Mouse (Mus musculus): ENCODE data around the gene Pstpip1. TPM values are rescaled to one million over a fixed set of nuclear protein-coding genes. Genes with fewer than 3 reads are reported as not detected.
A peak's percentile ranks its signal among the peaks of the same experiment; 100 is the strongest.

Gene Pstpip1
- polyA plus RNA-seq, 1 experiment, result 7.5 TPM

DNA sequence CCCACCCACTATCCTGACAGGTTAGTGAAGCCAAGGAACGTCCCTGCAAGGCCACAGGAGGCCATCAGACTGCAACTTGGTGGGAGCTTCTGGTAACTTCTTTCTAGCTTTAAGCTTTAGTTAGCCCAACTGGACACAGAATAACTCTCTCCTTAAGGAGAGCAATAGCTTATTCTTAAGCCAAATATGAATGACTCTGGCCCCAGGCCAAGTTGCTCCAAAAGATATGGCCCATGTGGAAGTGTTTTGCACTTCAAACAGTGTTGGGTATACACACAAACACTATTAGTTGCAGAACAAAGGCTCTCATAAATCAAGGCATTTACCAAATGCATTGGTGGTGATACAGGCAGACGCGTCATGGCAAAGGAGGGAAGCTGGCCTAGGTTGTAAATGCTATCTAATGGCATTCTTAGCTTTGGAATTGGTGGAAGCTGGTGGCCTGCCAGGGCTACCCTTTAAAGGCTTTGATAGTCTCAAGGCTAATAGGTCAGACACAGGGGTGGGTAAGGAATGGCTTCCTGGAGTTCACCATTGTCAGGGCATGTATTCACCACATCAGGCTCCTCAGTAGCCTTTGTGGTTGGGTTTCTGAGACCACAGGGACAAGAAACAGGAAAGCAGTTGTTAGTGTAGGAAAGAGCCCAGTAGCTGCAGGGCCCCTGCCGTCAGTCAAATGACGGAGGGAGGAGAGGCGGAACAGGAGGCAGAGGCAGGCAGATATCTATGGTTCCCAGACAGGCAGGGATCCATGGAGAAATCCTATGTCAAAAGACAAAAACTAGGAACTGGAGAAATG lies 16.7 kb downstream of the Pstpip1 start:
- Histone ChIP-seq H3K4me3 (ENCODE audit: low read depth, low read length) (no peak overlapping the region), H3K27me3 (ENCODE audit: control insufficient read depth, insufficient read depth, low read length) (no peaks in the 10 kb centered on the region), H3K27ac (ENCODE audit: insufficient read depth, low read depth, low read length) (no peak overlapping the region), H3K4me1 (ENCODE audit: control insufficient read depth, insufficient read depth, insufficient read length, low read length) (peaks cover 5% of the 10 kb centered on the region), H3K36me3 (ENCODE audit: control insufficient read depth, insufficient read depth, low read length) (no peaks in the 10 kb centered on the region)
- WGBS, result 60% methylated on average over 6 of the region's 6 CpGs
- no peak for TF ChIP-seq CTCF (IDR thresholded peaks at IDR 0.05; ENCODE audit: extremely low read depth, insufficient read length, insufficient replicate concordance, low read depth, low read length)
- TF ChIP-seq POLR2A (IDR thresholded peaks at IDR 0.05; ENCODE audit: low read depth, low read length), result no peak

DNA sequence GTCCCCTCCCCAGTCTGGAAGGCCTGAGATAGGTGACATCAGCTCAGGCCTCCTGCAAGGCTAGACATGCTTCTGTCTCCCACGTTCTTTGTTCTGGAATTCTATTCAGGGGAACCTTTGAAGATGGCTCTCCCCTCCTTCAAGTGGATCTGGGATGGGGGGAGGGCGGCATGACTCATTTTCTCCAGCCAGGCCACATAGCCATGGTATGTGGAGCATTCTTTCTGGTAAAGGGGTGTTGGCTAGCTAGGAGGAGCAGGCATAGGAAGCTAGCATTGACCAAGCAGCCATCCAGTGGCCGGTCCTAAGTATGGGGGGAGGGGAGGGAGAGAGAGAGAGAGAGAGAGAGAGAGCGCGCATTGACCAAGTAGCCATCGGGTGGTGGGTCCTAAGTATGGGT lies 17.8 kb downstream of the Pstpip1 start:
- H3K36me3 ChIP-seq (ENCODE audit: control insufficient read depth, insufficient read depth, low read length), result no peaks in the 10 kb centered on the region
- H3K4me1 ChIP-seq (ENCODE audit: control insufficient read depth, insufficient read depth, insufficient read length, low read length), result peaks cover 5% of the 10 kb centered on the region
- H3K4me3 ChIP-seq (ENCODE audit: low read depth, low read length), result no peak overlapping the region
- TF ChIP-seq POLR2A (IDR thresholded peaks at IDR 0.05; ENCODE audit: low read depth, low read length) (no peak), CTCF (IDR thresholded peaks at IDR 0.05; ENCODE audit: extremely low read depth, insufficient read length, insufficient replicate concordance, low read depth, low read length) (no peak)
- H3K27ac ChIP-seq (ENCODE audit: insufficient read depth, low read depth, low read length), result no peak overlapping the region
- no peaks in the 10 kb centered on the region for H3K27me3 ChIP-seq (ENCODE audit: control insufficient read depth, insufficient read depth, low read length)
- WGBS, result 88% methylated on average over 6 of the region's 6 CpGs

GRCm38 (mm10) chr9:56108174-56108573 lies 18.4 kb downstream of the Pstpip1 start:
- H3K4me1 ChIP-seq (ENCODE audit: control insufficient read depth, insufficient read depth, insufficient read length, low read length), result peaks cover 5% of the 10 kb centered on the region
- no peak overlapping the region for H3K27ac ChIP-seq (ENCODE audit: insufficient read depth, low read depth, low read length)
- TF ChIP-seq CTCF (IDR thresholded peaks at IDR 0.05; ENCODE audit: extremely low read depth, insufficient read length, insufficient replicate concordance, low read depth, low read length), result no peak
- no peak for TF ChIP-seq POLR2A (IDR thresholded peaks at IDR 0.05; ENCODE audit: low read depth, low read length)
- WGBS, result 70% methylated on average over 5 of the region's 5 CpGs
- no peak overlapping the region for H3K4me3 ChIP-seq (ENCODE audit: low read depth, low read length)
- H3K27me3 ChIP-seq (ENCODE audit: control insufficient read depth, insufficient read depth, low read length), result no peaks in the 10 kb centered on the region
- H3K36me3 ChIP-seq (ENCODE audit: control insufficient read depth, insufficient read depth, low read length), result no peaks in the 10 kb centered on the region

DNA sequence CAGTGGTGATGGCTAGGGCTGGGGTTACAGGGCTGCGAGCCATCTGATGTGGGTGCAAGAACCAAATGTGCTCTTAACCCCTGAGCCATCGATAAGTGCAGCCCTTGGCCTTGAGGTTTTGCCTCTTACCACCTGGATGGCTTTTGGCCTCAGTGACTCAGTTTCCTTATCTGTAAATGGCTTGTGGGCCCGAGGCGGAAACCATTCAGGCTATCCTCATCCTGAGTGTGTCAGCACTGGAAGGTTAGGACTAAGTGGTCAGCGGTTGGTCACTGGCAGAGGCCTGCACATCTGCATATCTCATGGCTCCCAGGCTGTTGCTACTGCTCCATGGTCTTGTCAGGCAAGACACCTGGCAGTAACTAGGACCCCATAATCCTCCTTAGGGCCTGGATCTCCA lies 28.3 kb downstream of the Pstpip1 start:
- Histone ChIP-seq H3K27ac (ENCODE audit: insufficient read depth, low read depth, low read length) (no peak overlapping the region), H3K27me3 (ENCODE audit: control insufficient read depth, insufficient read depth, low read length) (no peaks in the 10 kb centered on the region), H3K4me1 (ENCODE audit: control insufficient read depth, insufficient read depth, insufficient read length, low read length) (0 out of 2 replicates have a peak, but pooled peaks cover 4% of the 10 kb centered on the region), H3K4me3 (ENCODE audit: low read depth, low read length) (no peak overlapping the region), H3K36me3 (ENCODE audit: control insufficient read depth, insufficient read depth, low read length) (no peaks in the 10 kb centered on the region)
- 84% methylated on average over 5 of the region's 5 CpGs for WGBS
- TF ChIP-seq CTCF (IDR thresholded peaks at IDR 0.05; ENCODE audit: extremely low read depth, insufficient read length, insufficient replicate concordance, low read depth, low read length) (no peak), POLR2A (IDR thresholded peaks at IDR 0.05; ENCODE audit: low read depth, low read length) (no peak)

GRCm38 (mm10) chr9:56118582-56118981 lies 28.8 kb downstream of the Pstpip1 start:
- peak overlapping the region; percentile 58 for H3K4me3 ChIP-seq (ENCODE audit: low read depth, low read length)
- TF ChIP-seq POLR2A (IDR thresholded peaks at IDR 0.05; ENCODE audit: low read depth, low read length), result 0 out of 2 replicates have a peak, but pooled peaks have one; percentile 4
- peak; percentile 88 for TF ChIP-seq CTCF (IDR thresholded peaks at IDR 0.05; ENCODE audit: extremely low read depth, insufficient read length, insufficient replicate concordance, low read depth, low read length)
- no peaks in the 10 kb centered on the region for H3K27me3 ChIP-seq (ENCODE audit: control insufficient read depth, insufficient read depth, low read length)
- WGBS, result 5% methylated on average over 14 of the region's 14 CpGs
- H3K4me1 ChIP-seq (ENCODE audit: control insufficient read depth, insufficient read depth, insufficient read length, low read length), result 0 out of 2 replicates have a peak, but pooled peaks cover 4% of the 10 kb centered on the region
- no peaks in the 10 kb centered on the region for H3K36me3 ChIP-seq (ENCODE audit: control insufficient read depth, insufficient read depth, low read length)
- no peak overlapping the region for H3K27ac ChIP-seq (ENCODE audit: insufficient read depth, low read depth, low read length)

GRCm38 (mm10) chr9:56119651-56120050 lies 29.9 kb downstream of the Pstpip1 start:
- 34% methylated on average over 2 of the region's 2 CpGs for WGBS
- H3K36me3 ChIP-seq (ENCODE audit: control insufficient read depth, insufficient read depth, low read length), result no peaks in the 10 kb centered on the region

DNA sequence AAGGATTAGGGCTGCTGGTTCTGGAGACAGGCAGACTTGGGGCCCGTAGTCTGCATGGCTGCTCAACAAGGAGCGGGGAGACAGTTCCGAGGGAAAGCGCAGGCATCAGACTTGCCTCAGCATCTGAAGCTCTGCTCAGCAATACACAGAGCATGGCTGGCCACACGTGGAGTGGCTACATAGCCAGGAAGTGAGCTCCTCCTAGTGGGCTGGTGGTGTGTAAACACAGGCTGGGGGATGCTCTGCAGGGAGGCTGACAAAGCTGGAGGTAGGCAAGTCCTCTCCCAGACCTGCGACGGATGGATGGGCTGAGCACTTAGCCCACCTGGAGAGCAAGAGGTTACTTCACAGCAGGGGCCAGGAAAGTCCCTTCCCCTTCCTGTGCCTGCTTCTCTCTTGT lies 31.3 kb downstream of the Pstpip1 start:
- WGBS, result 36% methylated on average over 7 of the region's 7 CpGs
- no peak overlapping the region for H3K4me3 ChIP-seq (ENCODE audit: low read depth, low read length)

More at GRCm38 (mm10) chr9:56119651-56120050, 29.9 kb downstream of the Pstpip1 start:
- Histone ChIP-seq H3K4me1 (ENCODE audit: control insufficient read depth, insufficient read depth, insufficient read length, low read length) (0 out of 2 replicates have a peak, but pooled peaks cover 4% of the 10 kb centered on the region), H3K27ac (ENCODE audit: insufficient read depth, low read depth, low read length) (no peak overlapping the region), H3K4me3 (ENCODE audit: low read depth, low read length) (no peak overlapping the region), H3K27me3 (ENCODE audit: control insufficient read depth, insufficient read depth, low read length) (no peaks in the 10 kb centered on the region)
- TF ChIP-seq CTCF (IDR thresholded peaks at IDR 0.05; ENCODE audit: extremely low read depth, insufficient read length, insufficient replicate concordance, low read depth, low read length) (no peak), POLR2A (IDR thresholded peaks at IDR 0.05; ENCODE audit: low read depth, low read length) (no peak)

More for the DNA sequence above, 31.3 kb downstream of the Pstpip1 start:
- Histone ChIP-seq H3K4me1 (ENCODE audit: control insufficient read depth, insufficient read depth, insufficient read length, low read length) (0 out of 2 replicates have a peak, but pooled peaks cover 4% of the 10 kb centered on the region), H3K27ac (ENCODE audit: insufficient read depth, low read depth, low read length) (no peak overlapping the region), H3K36me3 (ENCODE audit: control insufficient read depth, insufficient read depth, low read length) (no peaks in the 10 kb centered on the region), H3K27me3 (ENCODE audit: control insufficient read depth, insufficient read depth, low read length) (no peaks in the 10 kb centered on the region)
- TF ChIP-seq POLR2A (IDR thresholded peaks at IDR 0.05; ENCODE audit: low read depth, low read length), result no peak
- TF ChIP-seq CTCF (IDR thresholded peaks at IDR 0.05; ENCODE audit: extremely low read depth, insufficient read length, insufficient replicate concordance, low read depth, low read length), result peak; percentile 33; the same call in 1 of the 2 replicates

Data from small intestine, adult 2 months (tissue).